Mouse (Mus musculus): ENCODE measurements at regions not wholly inside any gene's neighbourhood (a gene's known extent, or its start where the extent isn't known, plus 50 kb on each side); places are given as distances from the start of the nearest gene placed in this dataset.

DNA sequence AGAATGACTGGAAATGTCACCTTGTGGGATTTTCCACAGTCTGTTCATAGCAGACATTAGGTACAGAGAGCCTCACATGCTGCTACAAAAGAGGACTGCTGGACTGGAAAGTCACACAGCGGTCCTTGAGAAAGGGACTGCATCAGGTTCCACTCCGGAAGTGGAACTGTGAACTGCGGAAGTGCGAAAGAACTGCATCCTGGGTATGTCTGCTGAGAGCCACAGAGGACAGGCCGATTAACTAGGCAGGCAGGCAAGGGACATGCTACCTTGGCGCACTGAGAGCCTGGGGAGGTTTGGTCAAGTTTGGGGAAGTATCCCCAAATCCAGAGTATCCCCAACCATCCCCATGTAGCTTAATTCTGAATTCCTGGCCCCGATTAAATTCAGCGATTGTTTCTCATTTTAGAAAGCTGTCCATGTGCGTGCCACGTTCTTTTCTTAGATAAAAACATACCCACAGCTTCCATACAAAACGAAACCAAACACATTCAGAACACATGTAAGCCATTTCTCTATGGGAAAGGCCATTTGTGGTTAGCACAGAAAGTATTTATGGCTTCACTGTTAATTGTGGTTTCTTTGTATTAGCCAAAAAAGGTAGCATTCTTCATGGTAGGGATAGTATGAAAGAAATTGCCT, 552.2 kb downstream of the Plcl1 start:
- TF ChIP-seq CTCF (IDR thresholded peaks at IDR 0.05; ENCODE audit: borderline replicate concordance, control insufficient read depth, extremely low read depth, insufficient read depth, low read length, poor library complexity) (no peak), POLR2A (IDR thresholded peaks at IDR 0.05; ENCODE audit: control insufficient read depth, extremely low read depth, insufficient read depth, low read length, poor library complexity) (no peak)

Data from thymus, adult 2 months (tissue).